Mouse (Mus musculus) cerebellum, adult (tissue): Measurements from ENCODE around the gene Gm38100.
A peak's percentile ranks its signal among the peaks of the same experiment; 100 is the strongest.

ENCODE experiments used
- ATAC-seq: cut with Nextera tagmentation; 2 replicates; pipeline ENCODE4 v1.9.2; 2017; ENCODE audit warnings: mild to moderate bottlenecking, moderate library complexity, mixed read lengths; ENCODE audit not compliant: insufficient number of reproducible peaks, low FRiP score, low TSS enrichment

Gm38100 gene

DNA sequence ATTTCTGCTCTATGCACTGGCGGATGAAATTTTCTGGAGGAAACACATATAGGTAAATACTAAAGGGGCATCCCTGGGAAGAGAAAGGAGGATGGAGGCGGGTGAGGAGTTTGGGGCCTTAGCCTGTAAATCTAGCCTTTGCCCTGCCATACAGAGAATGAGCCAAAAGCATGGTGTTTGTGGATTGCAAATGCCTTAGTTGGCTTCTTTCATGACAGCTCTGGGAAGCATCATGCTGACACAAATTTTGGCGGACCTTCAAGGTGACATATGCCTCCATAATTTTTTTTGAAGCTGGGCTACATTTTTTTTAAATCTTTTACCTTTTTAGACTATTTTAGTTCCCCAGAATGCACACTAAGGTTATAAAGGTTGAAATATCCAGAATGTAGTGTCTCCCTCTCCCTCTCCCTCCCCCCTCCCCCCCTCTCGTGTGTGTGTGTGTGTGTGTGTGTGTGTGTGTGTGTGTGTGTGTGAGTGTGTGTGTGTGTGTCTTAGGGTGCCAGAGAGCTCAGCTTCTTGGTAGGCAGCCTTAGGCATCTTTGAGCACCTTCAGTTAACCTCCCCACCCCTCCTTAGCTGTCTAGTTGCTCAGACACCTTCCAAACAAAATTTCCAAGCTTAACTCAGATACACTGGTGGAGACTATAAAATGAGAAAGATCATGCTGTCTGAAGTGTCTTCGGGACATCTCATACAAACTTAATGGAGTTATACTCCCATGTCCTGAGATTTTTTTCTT, 47.0 kb downstream of the Gm38100 start:
- peak; percentile 91 for ATAC-seq

DNA sequence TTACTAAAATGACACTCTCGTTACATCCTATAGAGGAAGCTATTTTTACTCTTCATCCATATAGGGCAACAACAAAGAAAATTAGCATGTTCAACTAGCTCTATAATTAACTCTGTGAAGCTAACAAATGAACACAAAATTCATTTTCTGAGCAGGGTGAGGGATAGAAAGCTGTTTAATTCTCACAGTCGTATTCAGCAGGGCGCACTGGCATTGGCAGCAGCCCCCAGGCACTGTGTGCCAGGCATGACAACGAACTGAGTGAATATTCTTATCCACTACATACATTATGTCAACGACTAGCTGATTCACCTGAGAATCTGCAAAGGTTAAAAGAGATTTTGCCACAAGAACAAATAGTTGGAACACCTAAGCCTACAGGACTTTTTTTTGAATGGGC, 50.6 kb downstream of the Gm38100 start:
- ATAC-seq: no peak
